Mouse (Mus musculus) bone marrow, adult 2 months (tissue): ENCODE measurements around the gene Mta2. TPM values are rescaled to one million over a fixed set of nuclear protein-coding genes. Genes with fewer than 3 reads are reported as not detected.
A peak's percentile ranks its signal among the peaks of the same experiment; 100 is the strongest.

Experiments used
- H3K27ac ChIP-seq: fragments of 200-500 bp; 2 replicates; pipeline ENCODE4 v1.5.1; 2012; ENCODE audit warnings: low read depth, mild to moderate bottlenecking, control low read depth, inconsistent platforms, low read length; ENCODE audit not compliant: control insufficient read depth, poor library complexity, insufficient read depth
- H3K4me1 ChIP-seq: fragments of 200-500 bp; 2 replicates; pipeline ENCODE4 v1.6.1; 2011; ENCODE audit warnings: low read length; ENCODE audit not compliant: control insufficient read depth, insufficient read depth
- H3K4me3 ChIP-seq: fragments of 200-500 bp; replicated peaks from 2 replicates; pipeline ENCODE3; 2011; ENCODE audit warnings: mild to moderate bottlenecking, low read depth, low read length, control low read depth; ENCODE audit not compliant: control insufficient read depth
- CTCF ChIP-seq: fragments of 200-500 bp; IDR thresholded peaks from 2 replicates; pipeline ENCODE4 v1.5.1; 2011; ENCODE audit warnings: low read length, control low read depth; ENCODE audit not compliant: control insufficient read depth, insufficient read depth
- POLR2A ChIP-seq: fragments of 200-500 bp; IDR thresholded peaks from 2 replicates; pipeline ENCODE4 v1.6.1; 2011; ENCODE audit warnings: low read depth, mild to moderate bottlenecking, control low read depth, low read length, borderline replicate concordance; ENCODE audit not compliant: control insufficient read depth
- WGBS: fragments of 180-500 bp; shearing (Covaris S2); methylation state at CpG from one replicate; pipeline ENCODE4 v1.1.7; 2018; 5-methylcytosine and 5-hydroxymethylcytosine counted together
- polyA plus RNA-seq: library from polyadenylated mRNA; stranded (reverse); fragments of >200 nt; gene quantifications from 2 replicates; pipeline ENCODE4 v1.2.4, GENCODE M21; 2011; ENCODE audit warnings: low replicate concordance; ENCODE audit not compliant: missing spikeins, insufficient read depth, insufficient read length

Mta2 gene
- polyA plus RNA-seq, 1 experiment = 91.6 TPM

DNA sequence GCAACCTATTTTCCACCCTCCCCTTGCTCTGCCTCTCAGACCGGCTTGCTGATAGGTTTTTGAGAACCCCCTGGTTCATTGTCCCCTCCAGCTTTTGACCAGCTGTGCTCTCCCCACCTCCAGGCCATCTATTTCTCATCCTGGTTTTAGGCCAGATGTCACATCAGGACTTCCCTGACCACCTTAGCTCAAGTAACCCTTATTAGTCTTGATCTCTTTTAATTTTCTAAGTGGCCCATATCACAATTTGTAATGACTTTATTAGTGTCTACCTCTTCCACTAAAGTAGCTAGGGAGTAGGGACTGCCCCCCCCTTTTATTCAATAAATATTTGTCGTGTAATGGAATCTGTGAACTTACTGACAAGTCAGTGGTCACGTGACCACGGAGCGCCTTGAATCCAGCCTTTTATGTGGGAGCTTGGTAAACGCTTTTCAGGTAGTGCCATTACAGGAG is 20.8 kb upstream of the Mta2 start:
- WGBS = under 1% methylated on average over 6 of the region's 6 CpGs
- peak overlapping the region; percentile 86 for H3K27ac ChIP-seq
- peaks cover 3% of the 10 kb centered on the region; the same call in 1 of the 2 replicates for H3K4me1 ChIP-seq
- no peak for TF ChIP-seq POLR2A
- no peak for TF ChIP-seq CTCF
- peak overlapping the region; percentile 91 for H3K4me3 ChIP-seq

- TF ChIP-seq CTCF = no peak
- no peak for TF ChIP-seq POLR2A
- Histone ChIP-seq H3K4me1 (peaks cover 3% of the 10 kb centered on the region; the same call in 1 of the 2 replicates), H3K27ac (no peak overlapping the region), H3K4me3 (peak overlapping the region; percentile 43)
- WGBS = 56% methylated on average over 9 of the region's 9 CpGs
These were observed 19.9 kb upstream of the Mta2 start for GRCm38 (mm10) chr19:8921741-8922140.

DNA sequence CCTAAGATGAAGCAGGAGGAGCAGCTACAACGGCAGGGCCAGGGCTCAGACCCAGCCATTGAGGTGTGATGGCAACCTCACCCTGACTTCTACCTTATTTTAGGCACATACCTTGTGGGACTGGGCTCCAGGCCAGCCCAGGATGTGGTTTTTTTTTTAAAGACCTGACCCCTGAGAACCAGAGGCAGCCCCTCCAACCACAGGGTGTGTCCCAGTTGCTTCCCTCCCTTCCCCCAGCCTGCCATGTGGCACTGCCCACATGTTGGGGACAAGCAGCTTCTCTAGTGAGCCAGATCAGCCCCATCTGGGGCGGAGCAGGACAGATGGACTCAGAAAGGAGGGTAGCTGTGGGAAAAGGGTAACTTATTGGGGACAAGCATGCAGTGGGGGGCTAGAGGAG is 14.9 kb upstream of the Mta2 start:
- no peak for TF ChIP-seq CTCF
- no peak for TF ChIP-seq POLR2A
- Histone ChIP-seq H3K4me3 (no peak overlapping the region), H3K27ac (no peak overlapping the region; the same call in 1 of the 2 replicates), H3K4me1 (peaks cover 1% of the 10 kb centered on the region)
- 29% methylated on average over 2 of the region's 2 CpGs for WGBS

- no peak overlapping the region for H3K4me3 ChIP-seq
- H3K4me1 ChIP-seq = peaks cover 1% of the 10 kb centered on the region
- 58% methylated on average over 12 of the region's 12 CpGs for WGBS
These were observed 13.7 kb upstream of the Mta2 start for GRCm38 (mm10) chr19:8927891-8928525.

DNA sequence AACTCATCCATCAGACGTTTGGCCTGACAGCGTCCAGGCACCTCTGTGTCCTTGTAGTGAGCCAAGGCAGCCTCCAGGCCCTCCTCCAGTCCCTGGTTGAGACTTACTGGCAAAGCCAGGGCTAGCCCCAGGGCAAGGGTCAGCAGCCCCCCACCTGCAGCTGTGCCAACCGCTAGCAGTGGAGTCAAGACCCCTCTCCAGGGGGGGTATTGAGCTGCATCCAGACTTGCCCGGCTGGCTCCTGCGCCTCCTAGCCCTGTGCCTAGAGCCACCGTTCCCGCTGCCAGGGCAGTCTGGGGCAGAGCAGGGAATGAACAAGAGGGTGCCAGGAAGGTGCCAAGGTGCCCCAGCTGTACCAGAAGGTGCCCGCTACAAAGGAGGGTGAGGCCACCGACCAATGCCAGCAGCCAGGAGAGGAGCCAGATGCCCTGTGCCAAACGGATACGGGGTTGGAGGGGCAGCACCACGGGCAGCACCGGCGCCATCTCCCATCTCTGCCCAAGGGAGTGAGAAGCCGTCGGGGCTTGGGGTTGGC is 12.9 kb upstream of the Mta2 start:
- TF ChIP-seq POLR2A = peak; percentile 51; the same call in 1 of the 2 replicates
- no peak for TF ChIP-seq CTCF
- 39% methylated on average over 16 of the region's 16 CpGs for WGBS
- peaks cover 1% of the 10 kb centered on the region for H3K4me1 ChIP-seq
- H3K4me3 ChIP-seq = peak overlapping the region; percentile 75
- H3K27ac ChIP-seq = peak overlapping the region; percentile 96

More at GRCm38 (mm10) chr19:8927891-8928525, 13.7 kb upstream of the Mta2 start:
- no peak for TF ChIP-seq POLR2A
- no peak for TF ChIP-seq CTCF
- H3K27ac ChIP-seq = peak overlapping the region; percentile 22

GRCm38 (mm10) chr19:8929224-8930088 is 12.2 kb upstream of the Mta2 start, which contains the start of the genes Rom1 and Eml3:
Gene Rom1, minus strand, starts transcription at chr19:8929356.
Gene Eml3, plus strand, starts transcription at chr19:8929552.
- Histone ChIP-seq H3K27ac (peak within 1 kb of the TSS; percentile 96), H3K4me1 (peaks cover 1% of the 10 kb centered on the region), H3K4me3 (peak within 1 kb of the TSS; percentile 75)
- peak; percentile 42; the same call in 1 of the 2 replicates for TF ChIP-seq CTCF
- TF ChIP-seq POLR2A = no peak; the same call in 1 of the 2 replicates
- under 1% methylated on average over 74 of the region's 74 CpGs for WGBS

- peaks cover 1% of the 10 kb centered on the region for H3K4me1 ChIP-seq
- no peak for TF ChIP-seq CTCF
- TF ChIP-seq POLR2A = no peak
- peak overlapping the region; percentile 75 for H3K4me3 ChIP-seq
- H3K27ac ChIP-seq = peak overlapping the region; percentile 96
- 4% methylated on average over 11 of the region's 11 CpGs for WGBS
These were observed 11.6 kb upstream of the Mta2 start for GRCm38 (mm10) chr19:8930117-8930516.

DNA sequence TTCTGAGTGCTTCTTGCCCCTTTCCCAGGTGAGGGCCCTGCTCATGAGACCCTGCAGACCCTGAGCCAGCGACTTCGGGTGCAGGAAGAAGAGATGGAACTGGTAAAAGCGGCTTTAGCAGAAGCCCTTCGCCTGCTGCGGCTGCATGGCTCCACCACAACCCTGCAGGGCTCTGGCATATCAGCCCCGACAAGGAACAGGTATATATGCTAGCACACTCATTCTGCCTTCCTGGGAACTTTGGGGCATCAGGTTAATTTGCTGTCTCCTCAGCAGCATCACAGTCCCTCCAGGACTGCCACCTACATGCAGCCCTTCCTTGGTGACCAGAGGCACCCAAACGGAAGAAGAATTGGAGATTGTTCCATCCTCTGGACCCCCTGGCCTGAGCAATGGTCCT is 10.9 kb upstream of the Mta2 start:
- WGBS = 83% methylated on average over 7 of the region's 7 CpGs
- H3K4me3 ChIP-seq = peak overlapping the region; percentile 75
- peaks cover 1% of the 10 kb centered on the region for H3K4me1 ChIP-seq
- TF ChIP-seq CTCF = no peak
- no peak for TF ChIP-seq POLR2A
- H3K27ac ChIP-seq = no peak overlapping the region; the same call in 1 of the 2 replicates
